Mouse (Mus musculus) splenic B cell, adult 2 months (primary cell): ENCODE measurements around the gene Ttyh2.
A peak's percentile ranks its signal among the peaks of the same experiment; 100 is the strongest.

Experiments used
- DNase-seq: peaks from one replicate; pipeline ENCODE4 v3.0.0-alpha.2; 2011; ENCODE audit warnings: low read depth, low spot score
- H3K27me3 ChIP-seq: 2 replicates; pipeline ENCODE4 v1.6.1; 2012; ENCODE audit warnings: mild to moderate bottlenecking, low read length, moderate library complexity, mixed read lengths; ENCODE audit not compliant: control insufficient read depth, poor library complexity, insufficient read depth, severe bottlenecking
- H3K36me3 ChIP-seq: 2 replicates; pipeline ENCODE4 v1.6.1; 2012; ENCODE audit warnings: mild to moderate bottlenecking, low read length, moderate library complexity, mixed read lengths; ENCODE audit not compliant: control insufficient read depth, poor library complexity, insufficient read depth, severe bottlenecking

The Ttyh2 gene

GRCm38 (mm10) chr11:114726965-114727825 is 52.0 kb downstream of the Ttyh2 start, which contains the start of gene Dnaic2:
Dnaic2 (plus strand) TSS chr11:114727408.
- Histone ChIP-seq H3K27me3 (no peaks in the 10 kb centered on the region; the same call in 1 of the 2 replicates), H3K36me3 (no peaks in the 10 kb centered on the region)
- DNase-seq: peak; percentile 53

GRCm38 (mm10) chr11:114727826-114728186 is 52.6 kb downstream of the Ttyh2 start:
- Histone ChIP-seq H3K36me3 (no peaks in the 10 kb centered on the region), H3K27me3 (no peaks in the 10 kb centered on the region; the same call in 1 of the 2 replicates)
- no peak for DNase-seq

DNA sequence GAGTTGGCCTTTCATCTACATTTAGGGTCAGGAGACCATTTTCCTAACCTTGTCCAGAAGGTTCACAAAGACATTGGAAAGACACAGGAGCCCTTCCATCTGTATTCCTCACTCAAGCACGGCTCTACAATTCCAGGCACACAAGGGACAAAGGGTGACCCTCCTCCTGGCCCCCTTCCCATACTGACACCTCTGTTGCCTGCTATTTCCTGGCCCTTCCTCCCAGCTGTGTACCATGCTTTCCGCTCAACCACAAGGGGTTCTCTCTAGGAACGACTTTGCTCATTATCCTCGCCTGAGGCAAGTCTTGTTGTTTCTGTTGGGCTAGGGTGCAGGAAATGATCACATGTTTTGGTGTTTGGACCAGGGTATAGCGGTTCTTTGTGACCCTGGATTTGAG is 53.1 kb downstream of the Ttyh2 start:
- Histone ChIP-seq H3K27me3 (no peaks in the 10 kb centered on the region; the same call in 1 of the 2 replicates), H3K36me3 (no peaks in the 10 kb centered on the region)
- DNase-seq: no peak

- H3K27me3 ChIP-seq: no peaks in the 10 kb centered on the region; the same call in 1 of the 2 replicates
- H3K36me3 ChIP-seq: no peaks in the 10 kb centered on the region
- DNase-seq: no peak
Measured at GRCm38 (mm10) chr11:114729832-114730363, 54.7 kb downstream of the Ttyh2 start.

DNA sequence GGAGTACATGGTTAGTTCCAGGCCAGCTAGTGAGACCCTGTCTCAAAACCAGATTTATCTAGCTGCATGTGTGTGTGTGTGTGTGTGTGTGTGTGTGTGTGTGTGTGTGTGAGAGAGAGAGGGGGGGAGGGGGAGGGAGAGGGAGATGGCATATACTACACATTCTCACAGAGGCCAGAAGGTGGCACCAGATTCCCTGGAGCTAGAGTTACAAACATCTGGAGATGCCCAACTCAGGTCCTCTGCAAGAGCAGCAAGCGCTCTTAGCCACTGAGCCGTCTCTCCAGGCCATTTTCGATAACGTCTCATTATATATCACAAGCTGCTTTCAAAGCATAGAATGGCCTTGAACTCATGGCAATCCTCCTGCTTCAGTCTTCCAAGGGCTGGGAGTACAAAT is 56.5 kb downstream of the Ttyh2 start:
- DNase-seq: peak; percentile 33
- no peaks in the 10 kb centered on the region for H3K36me3 ChIP-seq
- H3K27me3 ChIP-seq: no peaks in the 10 kb centered on the region; the same call in 1 of the 2 replicates

DNA sequence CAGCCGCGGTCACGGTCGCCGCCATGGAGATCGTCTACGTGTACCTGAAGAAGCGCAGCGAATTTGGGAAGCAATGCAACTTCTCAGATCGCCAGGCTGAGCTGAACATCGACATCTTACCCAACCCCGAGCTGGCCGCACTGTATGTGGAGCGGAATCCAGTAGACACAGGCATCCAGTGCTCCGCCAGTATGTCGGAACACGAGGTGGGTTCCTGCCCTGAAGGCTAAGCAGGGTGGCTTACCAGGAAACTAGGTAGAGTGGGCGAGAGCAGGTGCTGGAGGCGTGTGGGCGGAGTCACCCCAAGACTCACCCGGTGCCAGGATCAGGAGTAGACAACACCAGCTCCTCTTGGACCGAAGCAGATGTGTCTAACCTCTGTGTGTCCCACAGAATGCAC is 57.7 kb downstream of the Ttyh2 start:
- no peaks in the 10 kb centered on the region for H3K27me3 ChIP-seq
- H3K36me3 ChIP-seq: no peaks in the 10 kb centered on the region
- DNase-seq: no peak

DNA sequence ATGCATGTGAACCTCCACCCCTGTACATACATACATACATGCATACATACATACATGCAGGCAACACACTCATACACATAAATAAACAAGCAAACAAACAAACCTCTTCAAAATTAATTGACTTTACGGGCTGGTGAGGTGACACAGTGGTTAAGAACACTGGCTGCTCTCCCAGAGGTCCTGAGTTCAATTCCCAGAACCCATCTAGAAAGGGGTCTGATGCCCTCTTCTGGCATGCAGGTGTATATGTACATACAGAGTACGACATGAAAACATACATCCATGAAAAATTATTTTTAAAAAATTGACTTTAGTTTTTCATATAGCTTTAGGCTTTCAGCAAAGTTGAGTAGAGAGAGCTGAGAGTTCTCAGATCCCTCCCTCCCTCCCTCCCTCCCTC is 60.9 kb downstream of the Ttyh2 start:
- no peaks in the 10 kb centered on the region for H3K27me3 ChIP-seq
- DNase-seq: no peak
- no peaks in the 10 kb centered on the region for H3K36me3 ChIP-seq

- no peaks in the 10 kb centered on the region for H3K27me3 ChIP-seq
- no peaks in the 10 kb centered on the region for H3K36me3 ChIP-seq
- DNase-seq: peak; percentile 61
Measured at GRCm38 (mm10) chr11:114736913-114737624, 61.8 kb downstream of the Ttyh2 start.

DNA sequence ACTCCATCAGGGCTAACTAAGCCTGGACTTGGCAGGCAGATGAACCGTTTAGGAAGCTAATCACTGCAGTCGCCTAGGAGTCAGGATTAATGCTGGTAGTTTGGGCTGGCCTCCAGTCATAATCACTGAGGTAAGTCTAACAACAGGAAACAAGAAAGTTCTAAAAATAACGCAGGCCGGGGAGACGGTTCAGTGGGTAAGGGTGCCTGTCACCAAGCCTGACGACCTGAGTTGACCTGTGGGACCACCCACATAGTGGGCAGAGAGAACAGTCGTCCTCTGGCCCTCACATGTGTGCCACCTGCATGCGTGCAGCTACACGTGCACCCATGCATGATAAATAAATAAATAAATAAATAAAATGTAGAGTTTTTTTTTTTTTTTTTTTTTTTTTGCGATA is 65.4 kb downstream of the Ttyh2 start:
- Histone ChIP-seq H3K27me3 (no peaks in the 10 kb centered on the region), H3K36me3 (no peaks in the 10 kb centered on the region)
- peak; percentile 74 for DNase-seq

GRCm38 (mm10) chr11:114741451-114741850 is 66.2 kb downstream of the Ttyh2 start:
- Histone ChIP-seq H3K27me3 (no peaks in the 10 kb centered on the region), H3K36me3 (no peaks in the 10 kb centered on the region)
- peak; percentile 27 for DNase-seq

DNA sequence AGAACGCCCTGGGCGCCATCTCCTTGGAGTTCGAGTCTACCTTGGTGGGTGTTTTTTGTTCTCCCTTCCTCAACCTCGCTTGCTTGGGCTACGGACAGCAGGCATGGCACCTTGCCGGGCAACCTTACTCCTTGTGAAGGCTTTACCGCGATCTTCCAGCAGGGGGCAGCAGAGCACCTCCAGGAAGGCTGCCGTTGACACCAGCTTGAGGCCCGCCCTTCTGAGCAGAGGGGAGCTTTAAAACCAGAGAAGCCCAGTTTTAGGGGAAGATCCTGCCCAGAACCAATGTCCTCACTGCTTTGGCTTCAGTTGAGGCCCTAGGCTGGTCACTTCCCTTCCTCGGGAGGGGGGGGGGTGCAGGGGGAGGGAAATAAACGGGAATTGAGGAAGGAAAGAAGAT is 69.9 kb downstream of the Ttyh2 start:
- peak; percentile 94 for DNase-seq

DNA sequence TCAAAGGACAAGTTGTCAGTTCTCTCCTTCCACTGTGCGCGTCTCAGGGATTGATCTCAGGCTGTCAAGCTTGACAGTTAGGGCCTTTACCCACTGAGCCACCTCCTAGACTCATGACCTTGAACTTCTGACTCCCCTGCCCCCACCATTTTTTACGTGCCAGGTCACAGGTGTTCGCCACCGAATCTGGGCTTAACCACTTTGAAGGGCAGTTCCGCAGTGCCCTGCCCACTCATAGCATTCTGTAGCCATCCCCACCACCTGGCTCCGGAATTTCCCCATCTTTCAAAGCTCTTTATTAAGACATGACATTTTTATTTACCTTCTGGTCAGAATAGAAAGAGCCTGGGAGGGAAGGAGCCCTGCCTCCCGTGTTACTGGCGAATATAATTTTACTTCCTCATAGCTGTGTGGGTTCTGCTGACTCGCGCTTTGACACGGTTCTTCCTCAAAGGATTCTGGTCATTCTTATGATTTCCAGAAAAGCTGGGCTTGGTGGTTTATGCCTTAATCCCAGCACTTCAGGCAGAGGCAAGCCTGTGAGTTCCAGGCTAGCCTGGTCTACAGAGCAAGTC is 72.4 kb downstream of the Ttyh2 start:
- Histone ChIP-seq H3K36me3 (no peaks in the 10 kb centered on the region), H3K27me3 (no peaks in the 10 kb centered on the region)
- DNase-seq: peak; percentile 70

More for the DNA sequence above, 69.9 kb downstream of the Ttyh2 start:
- no peaks in the 10 kb centered on the region for H3K36me3 ChIP-seq
- no peaks in the 10 kb centered on the region for H3K27me3 ChIP-seq

DNA sequence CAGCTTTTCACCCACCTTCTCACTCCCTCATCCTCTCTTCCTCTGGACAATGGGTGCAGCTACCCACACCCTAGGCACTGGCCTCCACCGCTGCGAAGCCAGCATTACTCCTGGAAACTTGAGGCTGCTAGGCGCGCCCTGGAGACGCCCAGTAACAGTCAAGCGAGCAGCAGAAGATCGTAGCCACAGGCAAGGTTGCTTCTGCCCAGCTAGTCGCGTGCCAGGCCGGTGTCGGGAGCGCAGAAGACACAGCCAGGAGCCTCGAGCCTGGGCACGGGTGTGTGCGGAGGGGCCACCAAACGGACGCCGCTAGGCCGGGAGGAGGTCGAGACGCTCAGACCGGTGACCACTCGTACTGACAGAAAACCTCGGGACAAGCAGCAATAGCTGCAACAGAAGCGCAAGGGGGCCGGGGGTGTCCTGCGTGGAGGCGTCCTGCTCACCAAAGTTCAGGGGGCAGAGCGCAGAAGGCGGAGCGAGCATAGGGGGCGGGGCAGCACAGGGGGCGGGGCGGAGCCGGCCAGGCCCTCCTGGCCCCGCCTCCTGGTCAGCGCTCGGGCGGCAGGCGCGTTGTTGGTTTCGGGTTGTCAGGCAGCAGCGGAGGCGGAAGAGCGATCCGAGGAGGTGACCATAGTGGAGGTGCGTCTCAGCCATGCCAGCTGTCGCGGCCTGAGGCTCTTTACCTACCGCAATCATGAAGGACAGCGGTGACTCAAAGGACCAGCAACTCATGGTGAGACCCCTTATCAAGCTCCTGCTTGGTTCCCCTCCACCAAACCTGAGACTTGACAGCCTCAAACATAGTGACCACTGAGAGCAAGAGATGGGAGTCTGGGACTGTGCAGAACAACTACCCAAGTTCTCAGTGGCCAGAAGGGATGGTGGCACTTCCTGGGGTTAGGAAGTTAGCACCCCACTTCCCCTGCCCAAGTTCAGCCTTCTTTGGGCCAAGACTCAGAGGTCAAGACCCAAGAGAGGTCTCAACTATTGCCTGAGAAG is 89.9 kb downstream of the Ttyh2 start, which contains the start of gene Kif19a:
Kif19a (plus strand) TSS at position 569 of the 999 bp plus-strand sequence.
- Histone ChIP-seq H3K36me3 (no peaks in the 10 kb centered on the region), H3K27me3 (no peaks in the 10 kb centered on the region)
- peak; percentile 76 for DNase-seq

GRCm38 (mm10) chr11:114769911-114770310 is 94.7 kb downstream of the Ttyh2 start:
- DNase-seq: no peak
- no peaks in the 10 kb centered on the region for H3K36me3 ChIP-seq

More at GRCm38 (mm10) chr11:114769911-114770310, 94.7 kb downstream of the Ttyh2 start:
- no peaks in the 10 kb centered on the region for H3K27me3 ChIP-seq
